In the genomic region with DNA sequence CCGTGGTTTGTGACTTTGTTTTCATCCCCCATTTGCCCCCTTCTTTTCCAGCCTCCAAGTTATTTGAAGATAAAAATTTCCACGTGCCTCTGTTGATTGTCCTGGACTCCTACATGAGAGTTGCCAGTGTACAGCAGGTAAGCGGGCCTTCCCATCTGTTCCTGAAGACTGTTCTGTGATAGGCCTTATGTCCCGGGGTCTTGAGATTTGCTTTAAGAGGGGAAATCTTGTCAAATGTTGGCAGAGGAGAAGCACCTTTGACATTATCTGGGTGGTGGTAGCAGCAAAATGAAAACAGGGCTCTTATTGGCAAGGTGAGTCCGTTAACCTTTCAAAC, we compare ENCODE assay signal across 8 mouse cellular contexts. TPM values are rescaled to one million over a fixed set of nuclear protein-coding genes. Genes with fewer than 3 reads are reported as not detected.
DNase-seq lines count a peak whose midpoint lies in the region; ATAC-seq and TF ChIP-seq lines count a peak whose summit lies in the region.

No protein-coding gene starts in this region.

- TF ChIP-seq CTCF in lung, postnatal 0 days (IDR thresholded peaks at IDR 0.05) = no peak
- TF ChIP-seq CTCF in intestine, postnatal 0 days (IDR thresholded peaks at IDR 0.05; ENCODE audit: low read depth) = no peak

- peak overlapping the region; percentile 83 for H3K27ac ChIP-seq in lung, postnatal 0 days (ENCODE audit: low read length)
- no peak overlapping the region for H3K27ac ChIP-seq in intestine, postnatal 0 days (ENCODE audit: low read depth, low read length)
- no peak overlapping the region for H3K27ac ChIP-seq in neural tube, embryonic 14.5 days (ENCODE audit: low read depth, low read length)

- no peaks in the 10 kb centered on the region for H3K36me3 ChIP-seq in lung, postnatal 0 days (ENCODE audit: insufficient read depth, low read length)
- H3K36me3 ChIP-seq in intestine, postnatal 0 days (ENCODE audit: control insufficient read depth, insufficient read depth) = no peaks in the 10 kb centered on the region
- no peaks in the 10 kb centered on the region for H3K36me3 ChIP-seq in neural tube, embryonic 14.5 days (ENCODE audit: control insufficient read depth, insufficient read depth, low read length)

- H3K9ac ChIP-seq in lung, postnatal 0 days (replicated peaks; ENCODE audit: low read depth) = peak overlapping the region; percentile 66
- H3K9ac ChIP-seq in intestine, postnatal 0 days (ENCODE audit: low read depth, low read length) = peak overlapping the region; percentile 59
- H3K9ac ChIP-seq in neural tube, embryonic 14.5 days (replicated peaks; ENCODE audit: low read depth, low read length) = peak overlapping the region; percentile 50; the same call in 1 of the 2 replicates

- H3K4me1 ChIP-seq in lung, postnatal 0 days (ENCODE audit: insufficient read depth, low read depth, low read length) = no peaks in the 10 kb centered on the region
- no peaks in the 10 kb centered on the region for H3K4me1 ChIP-seq in intestine, postnatal 0 days (replicated peaks; ENCODE audit: control insufficient read depth, insufficient read depth, low read length)
- H3K4me1 ChIP-seq in neural tube, embryonic 14.5 days (ENCODE audit: control insufficient read depth, insufficient read depth, low read length) = peaks cover 4% of the 10 kb centered on the region; the same call in 1 of the 2 replicates

- WGBS in lung, postnatal 0 days = 14% methylated on average over 5 of the region's 5 CpGs
- WGBS in intestine, postnatal 0 days = 17% methylated on average over 5 of the region's 5 CpGs
- 40% methylated on average over 5 of the region's 5 CpGs for WGBS in neural tube, embryonic 14.5 days

- peak overlapping the region; percentile 77 for H3K4me2 ChIP-seq in lung, postnatal 0 days (replicated peaks; ENCODE audit: low read depth, low read length)
- peak overlapping the region; percentile 82 for H3K4me2 ChIP-seq in intestine, postnatal 0 days (replicated peaks; ENCODE audit: low read depth)
- H3K4me2 ChIP-seq in neural tube, embryonic 14.5 days (ENCODE audit: low read depth, low read length) = peak overlapping the region; percentile 58

- peak; percentile 7 for ATAC-seq in lung, postnatal 0 days
- no peak for ATAC-seq in intestine, postnatal 0 days
- ATAC-seq in neural tube, embryonic 14.5 days (ENCODE audit: low read depth) = no peak
- no peak for ATAC-seq in activated CD4-positive, CD25-positive, alpha-beta regulatory T cell, adult 4 months
- no peak for ATAC-seq in megakaryocyte-erythroid progenitor cell, adult 5-6 weeks (replicated peaks; ENCODE audit: low FRiP score, low TSS enrichment, poor library complexity, severe bottlenecking)

- no peaks in the 10 kb centered on the region for H3K27me3 ChIP-seq in lung, postnatal 0 days (replicated peaks; ENCODE audit: insufficient read depth, low read length)
- no peaks in the 10 kb centered on the region for H3K27me3 ChIP-seq in intestine, postnatal 0 days (replicated peaks; ENCODE audit: control insufficient read depth, insufficient read depth, low read length)
- H3K27me3 ChIP-seq in neural tube, embryonic 14.5 days (ENCODE audit: control insufficient read depth, insufficient read depth, low read length) = no peaks in the 10 kb centered on the region

- H3K9me3 ChIP-seq in lung, postnatal 0 days (ENCODE audit: low read length) = no peaks in the 10 kb centered on the region
- H3K9me3 ChIP-seq in intestine, postnatal 0 days (ENCODE audit: control insufficient read depth) = no peaks in the 10 kb centered on the region
- no peaks in the 10 kb centered on the region for H3K9me3 ChIP-seq in neural tube, embryonic 14.5 days (ENCODE audit: control insufficient read depth, low read length)

- H3K4me3 ChIP-seq in lung, postnatal 0 days (ENCODE audit: low read depth, low read length) = peak overlapping the region; percentile 68
- H3K4me3 ChIP-seq in intestine, postnatal 0 days (ENCODE audit: low read depth, low read length) = peak overlapping the region; percentile 54
- H3K4me3 ChIP-seq in neural tube, embryonic 14.5 days (ENCODE audit: low read depth, low read length) = peak overlapping the region; percentile 38

- no peak for TF ChIP-seq EP300 in lung, postnatal 0 days (IDR thresholded peaks at IDR 0.05)

- peak; percentile 42 for DNase-seq in cerebellum, adult 11-12 months
- DNase-seq in cerebellum, postnatal 4 days (ENCODE audit: low spot score in 2 of 2) = no peak
- DNase-seq in lung, postnatal 0 days (ENCODE audit: low spot score) = no peak
- no peak for DNase-seq in lung, postnatal 25 days (ENCODE audit: low spot score)

RNA-seq across cellular contexts. Expression of gene Lrrk2, which starts 0.6 kb away (rescaled TPM):
- polyA plus RNA-seq in lung, postnatal 0 days (2015; fragmentation: Nextera tagmentation; extraction: Ambion mirVana) = 31.6 and 33.9 TPM in 2 replicates
- 2.5 and 2.6 TPM in 2 replicates for polyA plus RNA-seq in intestine, postnatal 0 days (2015; fragmentation: Nextera tagmentation; extraction: Ambion mirVana)
- 2.3 and 2.8 TPM in 2 replicates for polyA plus RNA-seq in neural tube, embryonic 14.5 days (2014; fragmentation: Nextera tagmentation; extraction: Ambion mirVana)
- polyA plus RNA-seq in activated CD4-positive, CD25-positive, alpha-beta regulatory T cell, adult 4 months (2017; shearing (Covaris generic)) = under 1 TPM in 1 of 2 experiments, not detected in 1; 0.25 TPM
- total RNA-seq in megakaryocyte-erythroid progenitor cell, adult 5-6 weeks (2014; fragmentation: Nextera tagmentation) = 0.55 and 0.77 TPM in 2 replicates
- 1.1 and 2.7 TPM in 2 replicates for total RNA-seq in megakaryocyte-erythroid progenitor cell, adult 5-6 weeks (2017)
